14 mouse cellular contexts compared by ENCODE assay signal in genomic region chr2:91634841-91635240, GRCm38 (mm10). TPM values are rescaled to one million over a fixed set of nuclear protein-coding genes. Genes with fewer than 3 reads are reported as not detected.
A peak's percentile ranks its signal among the peaks of the same experiment; 100 is the strongest.
DNase-seq lines count a peak whose midpoint lies in the region; ATAC-seq and TF ChIP-seq lines count a peak whose summit lies in the region.
"Had no signal": no experiment of that assay in that cellular context is flagged by ENCODE, and none has a peak within 500 bp of the region (broad histone marks: within the 10 kb centered on the region; RNA-seq: fewer than 3 reads in every experiment).

No protein-coding gene starts in this region.

- H3K4me2 ChIP-seq in hindbrain, embryonic 13.5 days = no peak overlapping the region

- H3K4me3 ChIP-seq in E14TG2a.4 (replicated peaks; ENCODE audit: low read length) = peak overlapping the region; percentile 74
- H3K4me3 ChIP-seq in hindbrain, embryonic 13.5 days = no peak overlapping the region
- H3K4me3 ChIP-seq: layer of hippocampus, adult 2 months had no signal

- H3K36me3 ChIP-seq in E14TG2a.4 (ENCODE audit: insufficient read depth, low read length) = no peaks in the 10 kb centered on the region
- H3K36me3 ChIP-seq in hindbrain, embryonic 13.5 days = no peaks in the 10 kb centered on the region

- no peak overlapping the region for H3K27ac ChIP-seq in hindbrain, embryonic 13.5 days
- H3K27ac ChIP-seq: layer of hippocampus, adult 2 months had no signal

- no peak overlapping the region for H3K9ac ChIP-seq in hindbrain, embryonic 13.5 days

- peak; percentile 67 for DNase-seq in c-Kit-positive CD71-positive TER-119-negative erythroid progenitor cells, embryonic 14.5 days (ENCODE audit: low read depth)
- no peak for DNase-seq in gastrocnemius, postnatal 4 days (ENCODE audit: low spot score in 2 of 2)
- no peak for DNase-seq in heart, adult 8-10 months (ENCODE audit: low spot score)
- no peak for DNase-seq in lung, postnatal 25 days (ENCODE audit: low spot score)
- DNase-seq: lung, postnatal 14 days; spleen, adult 18-20 months had no signal

- peak; percentile 58; the same call in 1 of the 2 replicates for ATAC-seq in common myeloid progenitor, adult 5-6 weeks (replicated peaks; ENCODE audit: low read depth, poor library complexity, severe bottlenecking)
- ATAC-seq in megakaryocyte, adult 5-6 weeks (ENCODE audit: poor library complexity, severe bottlenecking) = peak; percentile 33; the same call in 1 of the 2 replicates
- no peak for ATAC-seq in hindbrain, embryonic 13.5 days (ENCODE audit: low FRiP score)
- ATAC-seq: intestine, postnatal 0 days had no signal

- TF ChIP-seq CTCF in E14TG2a.4 (conservative IDR thresholded peaks at IDR 0.05; ENCODE audit: low read length) = no peak

- peaks cover 6% of the 10 kb centered on the region for H3K27me3 ChIP-seq in E14TG2a.4 (ENCODE audit: insufficient read depth, low read length)
- H3K27me3 ChIP-seq in hindbrain, embryonic 13.5 days = no peaks in the 10 kb centered on the region
- H3K27me3 ChIP-seq: CH12.LX had no signal

- peaks cover 71% of the 10 kb centered on the region for H3K4me1 ChIP-seq in E14TG2a.4 (replicated peaks; ENCODE audit: low read depth, low read length)
- H3K4me1 ChIP-seq in hindbrain, embryonic 13.5 days (replicated peaks) = no peaks in the 10 kb centered on the region

- H3K9me3 ChIP-seq in E14TG2a.4 (ENCODE audit: low read length) = no peaks in the 10 kb centered on the region
- no peaks in the 10 kb centered on the region for H3K9me3 ChIP-seq in hindbrain, embryonic 13.5 days

- WGBS in hindbrain, embryonic 13.5 days = 83% methylated on average over 9 of the region's 9 CpGs

RNA-seq across cellular contexts. Expression of gene F2, which starts 1.4 kb away (rescaled TPM):
- 0.19 and 0.78 TPM in 2 replicates for total RNA-seq in common myeloid progenitor, adult 5-6 weeks (2017)
- not detected in 2 replicates for total RNA-seq in megakaryocyte, adult 5-6 weeks (2015)
- total RNA-seq in megakaryocyte, adult 5-6 weeks (2017) = not detected in 2 replicates
- 1 to 10 TPM in 1 of 2 experiments, under 1 TPM in 1; 0.54 to 4.2 TPM for total RNA-seq in gastrocnemius, postnatal 4 days (2021)
- under 1 TPM in 2 of 4 experiments, not detected in 2; 0.16 to 0.25 TPM for total RNA-seq in heart, adult 8-10 months (2022)
- polyA plus RNA-seq in hindbrain, embryonic 13.5 days (2015; fragmentation: Nextera tagmentation; extraction: Ambion mirVana) = 0.09 TPM in 1 of 2 replicates, not detected in the other
- total RNA-seq: monocyte, adult 5-6 weeks had no signal

RNA-seq across cellular contexts. Expression of gene Zfp408, which starts 14.8 kb away (rescaled TPM):
- 6.2 and 11.9 TPM in 2 replicates for total RNA-seq in common myeloid progenitor, adult 5-6 weeks (2017)
- 3.6 and 5.1 TPM in 2 replicates for total RNA-seq in megakaryocyte, adult 5-6 weeks (2015)
- total RNA-seq in megakaryocyte, adult 5-6 weeks (2017) = 7.1 and 13.8 TPM in 2 replicates
- total RNA-seq in gastrocnemius, postnatal 4 days (2021) = 10 to 100 TPM; 10.1 to 16.5 TPM
- 1 to 10 TPM; 2.6 to 4.1 (median 2.9) TPM for total RNA-seq in heart, adult 8-10 months (2022)
- polyA plus RNA-seq in hindbrain, embryonic 13.5 days (2015; fragmentation: Nextera tagmentation; extraction: Ambion mirVana) = 12.1 and 15.7 TPM in 2 replicates

RNA-seq across cellular contexts. Expression of gene Arhgap1, which starts 14.8 kb away (rescaled TPM):
- 33.8 and 47.6 TPM in 2 replicates for total RNA-seq in common myeloid progenitor, adult 5-6 weeks (2017)
- total RNA-seq in megakaryocyte, adult 5-6 weeks (2015) = 92.0 and 93.7 TPM in 2 replicates
- total RNA-seq in megakaryocyte, adult 5-6 weeks (2017) = 78.5 and 86.1 TPM in 2 replicates
- total RNA-seq in gastrocnemius, postnatal 4 days (2021) = 10 to 100 TPM; 46.6 to 49.3 TPM
- 10 to 100 TPM; 20.6 to 24.6 (median 22.2) TPM for total RNA-seq in heart, adult 8-10 months (2022)
- 88.6 and 89.0 TPM in 2 replicates for polyA plus RNA-seq in hindbrain, embryonic 13.5 days (2015; fragmentation: Nextera tagmentation; extraction: Ambion mirVana)
